Mouse (Mus musculus): Measurements from ENCODE around the gene Med12l. TPM values are rescaled to one million over a fixed set of nuclear protein-coding genes. Genes with fewer than 3 reads are reported as not detected.

Gene Med12l
- polyA plus RNA-seq, 1 experiment from 2014 or later = 3.6 TPM

GRCm38 (mm10) chr3:59015698-59016412, 10.2 kb downstream of the Med12l start:
- Histone ChIP-seq H3K4me3 (ENCODE audit: low read depth, low read length) (no peak overlapping the region), H3K4me2 (no peak overlapping the region), H3K9me3 (ENCODE audit: control insufficient read depth, low read length) (no peaks in the 10 kb centered on the region), H3K9ac (ENCODE audit: low read depth, low read length) (no peak overlapping the region), H3K27me3 (replicated peaks; ENCODE audit: control insufficient read depth, insufficient read depth, low read length) (no peaks in the 10 kb centered on the region), H3K36me3 (ENCODE audit: control insufficient read depth, insufficient read depth, low read length) (no peaks in the 10 kb centered on the region), H3K27ac (ENCODE audit: low read depth, low read length) (no peak overlapping the region), H3K4me1 (replicated peaks; ENCODE audit: control insufficient read depth, insufficient read depth, low read length) (no peaks in the 10 kb centered on the region)
- 67% methylated on average over 4 of the region's 4 CpGs for WGBS
- ATAC-seq (replicated peaks; ENCODE audit: low FRiP score) (no peak), DNase-seq (ENCODE audit: low spot score) (no peak)

GRCm38 (mm10) chr3:59016501-59016900, 10.9 kb downstream of the Med12l start:
- 84% methylated on average over 9 of the region's 9 CpGs for WGBS
- Histone ChIP-seq H3K4me3 (ENCODE audit: low read depth, low read length) (no peak overlapping the region), H3K36me3 (ENCODE audit: control insufficient read depth, insufficient read depth, low read length) (no peaks in the 10 kb centered on the region), H3K9ac (ENCODE audit: low read depth, low read length) (no peak overlapping the region), H3K4me1 (replicated peaks; ENCODE audit: control insufficient read depth, insufficient read depth, low read length) (no peaks in the 10 kb centered on the region), H3K4me2 (no peak overlapping the region), H3K27ac (ENCODE audit: low read depth, low read length) (no peak overlapping the region), H3K27me3 (replicated peaks; ENCODE audit: control insufficient read depth, insufficient read depth, low read length) (no peaks in the 10 kb centered on the region), H3K9me3 (ENCODE audit: control insufficient read depth, low read length) (no peaks in the 10 kb centered on the region)
- ATAC-seq (replicated peaks; ENCODE audit: low FRiP score) (no peak), DNase-seq (ENCODE audit: low spot score) (no peak)

DNA sequence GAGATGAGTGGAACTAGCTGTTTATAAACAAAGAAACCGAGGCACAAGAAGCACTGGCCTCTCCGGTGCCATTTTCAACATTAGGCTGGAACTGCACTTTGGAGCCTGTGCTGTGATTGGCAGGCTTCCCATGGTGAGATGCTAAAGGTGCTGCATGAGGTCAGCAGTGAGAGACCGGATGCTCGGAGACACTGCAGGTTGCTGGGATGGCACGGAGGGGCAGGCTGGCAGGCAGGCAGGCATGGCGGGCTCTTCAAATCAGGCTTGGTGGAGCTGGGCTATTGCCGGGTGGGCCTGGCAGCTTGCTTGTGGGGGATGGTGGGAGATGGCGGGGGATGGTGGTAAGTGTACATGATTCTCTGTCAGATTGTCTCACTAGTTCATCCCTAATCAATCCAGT, 15.6 kb downstream of the Med12l start:
- H3K9ac ChIP-seq (ENCODE audit: low read depth, low read length) = no peak overlapping the region
- no peak overlapping the region for H3K27ac ChIP-seq (ENCODE audit: low read depth, low read length)
- H3K36me3 ChIP-seq (ENCODE audit: control insufficient read depth, insufficient read depth, low read length) = no peaks in the 10 kb centered on the region
- no peak overlapping the region for H3K4me3 ChIP-seq (ENCODE audit: low read depth, low read length)
- H3K9me3 ChIP-seq (ENCODE audit: control insufficient read depth, low read length) = no peaks in the 10 kb centered on the region
- 67% methylated on average over 8 of the region's 8 CpGs for WGBS
- H3K27me3 ChIP-seq (replicated peaks; ENCODE audit: control insufficient read depth, insufficient read depth, low read length) = no peaks in the 10 kb centered on the region
- DNase-seq (ENCODE audit: low spot score) (no peak), ATAC-seq (replicated peaks; ENCODE audit: low FRiP score) (no peak)
- peaks cover 14% of the 10 kb centered on the region for H3K4me1 ChIP-seq (replicated peaks; ENCODE audit: control insufficient read depth, insufficient read depth, low read length)
- H3K4me2 ChIP-seq = no peak overlapping the region

GRCm38 (mm10) chr3:59022251-59022650, 16.6 kb downstream of the Med12l start:
- Histone ChIP-seq H3K27ac (ENCODE audit: low read depth, low read length) (no peak overlapping the region), H3K9ac (ENCODE audit: low read depth, low read length) (no peak overlapping the region), H3K36me3 (ENCODE audit: control insufficient read depth, insufficient read depth, low read length) (no peaks in the 10 kb centered on the region), H3K4me3 (ENCODE audit: low read depth, low read length) (no peak overlapping the region), H3K4me1 (replicated peaks; ENCODE audit: control insufficient read depth, insufficient read depth, low read length) (peaks cover 14% of the 10 kb centered on the region), H3K9me3 (ENCODE audit: control insufficient read depth, low read length) (no peaks in the 10 kb centered on the region), H3K27me3 (replicated peaks; ENCODE audit: control insufficient read depth, insufficient read depth, low read length) (no peaks in the 10 kb centered on the region), H3K4me2 (no peak overlapping the region)
- DNase-seq (ENCODE audit: low spot score) (no peak), ATAC-seq (replicated peaks; ENCODE audit: low FRiP score) (no peak)
- 75% methylated on average over 2 of the region's 2 CpGs for WGBS

DNA sequence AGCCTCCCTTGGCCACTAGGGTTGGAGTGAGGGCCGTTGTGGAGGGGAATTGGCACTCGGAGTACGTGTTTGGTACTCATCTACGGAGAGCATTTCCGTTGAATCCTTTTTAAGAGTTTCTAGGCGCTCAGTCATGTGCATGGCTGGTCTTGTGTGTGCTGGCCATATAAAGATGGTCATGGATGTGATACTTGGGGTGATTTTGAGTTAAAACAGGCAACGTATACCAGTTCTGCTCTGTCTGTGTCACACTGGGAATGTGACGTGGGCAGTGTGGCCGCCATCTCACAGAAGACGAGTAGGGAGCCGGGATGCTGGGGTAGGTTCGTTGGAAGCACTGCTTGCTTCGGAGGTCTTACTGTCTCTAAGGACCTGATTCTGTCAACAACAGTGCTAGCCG, 17.3 kb downstream of the Med12l start:
- Histone ChIP-seq H3K9ac (ENCODE audit: low read depth, low read length) (no peak overlapping the region), H3K27me3 (replicated peaks; ENCODE audit: control insufficient read depth, insufficient read depth, low read length) (no peaks in the 10 kb centered on the region), H3K4me1 (replicated peaks; ENCODE audit: control insufficient read depth, insufficient read depth, low read length) (peaks cover 14% of the 10 kb centered on the region), H3K4me2 (no peak overlapping the region), H3K27ac (ENCODE audit: low read depth, low read length) (no peak overlapping the region), H3K36me3 (ENCODE audit: control insufficient read depth, insufficient read depth, low read length) (no peaks in the 10 kb centered on the region), H3K4me3 (ENCODE audit: low read depth, low read length) (no peak overlapping the region), H3K9me3 (ENCODE audit: control insufficient read depth, low read length) (no peaks in the 10 kb centered on the region)
- 86% methylated on average over 14 of the region's 14 CpGs for WGBS
- ATAC-seq (replicated peaks; ENCODE audit: low FRiP score) = no peak
- no peak for DNase-seq (ENCODE audit: low spot score)

GRCm38 (mm10) chr3:59024531-59025192, 19.0 kb downstream of the Med12l start:
- Histone ChIP-seq H3K4me3 (ENCODE audit: low read depth, low read length) (no peak overlapping the region), H3K27ac (ENCODE audit: low read depth, low read length) (no peak overlapping the region), H3K36me3 (ENCODE audit: control insufficient read depth, insufficient read depth, low read length) (no peaks in the 10 kb centered on the region), H3K27me3 (replicated peaks; ENCODE audit: control insufficient read depth, insufficient read depth, low read length) (no peaks in the 10 kb centered on the region), H3K4me1 (replicated peaks; ENCODE audit: control insufficient read depth, insufficient read depth, low read length) (peaks cover 14% of the 10 kb centered on the region), H3K9me3 (ENCODE audit: control insufficient read depth, low read length) (no peaks in the 10 kb centered on the region), H3K9ac (ENCODE audit: low read depth, low read length) (no peak overlapping the region), H3K4me2 (peak overlapping the region; percentile 24; the same call in 1 of the 2 replicates)
- WGBS = 32% methylated on average over 14 of the region's 14 CpGs
- no peak; the same call in 1 of the 2 replicates for ATAC-seq (replicated peaks; ENCODE audit: low FRiP score)
- no peak for DNase-seq (ENCODE audit: low spot score)

DNA sequence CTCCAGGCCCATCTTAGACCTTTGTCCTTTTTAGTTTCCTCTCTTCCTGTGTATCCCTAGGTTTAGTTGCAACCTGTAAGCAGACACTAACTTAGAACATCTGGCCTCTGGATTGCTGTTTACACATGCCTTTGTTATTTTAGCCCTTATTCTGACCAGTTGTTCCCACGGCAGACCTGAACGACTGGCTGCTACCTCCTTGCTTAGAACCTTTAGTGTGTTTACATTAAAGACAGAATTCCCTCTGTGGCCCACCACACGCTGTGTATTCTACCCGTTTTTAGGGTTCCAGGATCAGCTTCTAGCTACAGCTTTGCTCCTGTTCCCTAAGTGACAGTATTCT, 19.5 kb downstream of the Med12l start:
- Histone ChIP-seq H3K9me3 (ENCODE audit: control insufficient read depth, low read length) (no peaks in the 10 kb centered on the region), H3K27ac (ENCODE audit: low read depth, low read length) (no peak overlapping the region), H3K4me2 (no peak overlapping the region), H3K4me1 (replicated peaks; ENCODE audit: control insufficient read depth, insufficient read depth, low read length) (peaks cover 14% of the 10 kb centered on the region), H3K9ac (ENCODE audit: low read depth, low read length) (no peak overlapping the region), H3K27me3 (replicated peaks; ENCODE audit: control insufficient read depth, insufficient read depth, low read length) (no peaks in the 10 kb centered on the region), H3K4me3 (ENCODE audit: low read depth, low read length) (no peak overlapping the region), H3K36me3 (ENCODE audit: control insufficient read depth, insufficient read depth, low read length) (no peaks in the 10 kb centered on the region)
- DNase-seq (ENCODE audit: low spot score) (no peak), ATAC-seq (replicated peaks; ENCODE audit: low FRiP score) (no peak)
- WGBS = 48% methylated on average over 4 of the region's 4 CpGs

GRCm38 (mm10) chr3:59028696-59029095, 23.1 kb downstream of the Med12l start:
- 73% methylated on average over 6 of the region's 6 CpGs for WGBS
- H3K27ac ChIP-seq (ENCODE audit: low read depth, low read length) = no peak overlapping the region
- DNase-seq (ENCODE audit: low spot score) = no peak
- no peak for ATAC-seq (replicated peaks; ENCODE audit: low FRiP score)
- H3K36me3 ChIP-seq (ENCODE audit: control insufficient read depth, insufficient read depth, low read length) = no peaks in the 10 kb centered on the region
- H3K9ac ChIP-seq (ENCODE audit: low read depth, low read length) = no peak overlapping the region
- H3K4me3 ChIP-seq (ENCODE audit: low read depth, low read length) = no peak overlapping the region
- H3K4me1 ChIP-seq (replicated peaks; ENCODE audit: control insufficient read depth, insufficient read depth, low read length) = peaks cover 14% of the 10 kb centered on the region
- H3K4me2 ChIP-seq = no peak overlapping the region
- no peaks in the 10 kb centered on the region for H3K9me3 ChIP-seq (ENCODE audit: control insufficient read depth, low read length)
- H3K27me3 ChIP-seq (replicated peaks; ENCODE audit: control insufficient read depth, insufficient read depth, low read length) = no peaks in the 10 kb centered on the region

DNA sequence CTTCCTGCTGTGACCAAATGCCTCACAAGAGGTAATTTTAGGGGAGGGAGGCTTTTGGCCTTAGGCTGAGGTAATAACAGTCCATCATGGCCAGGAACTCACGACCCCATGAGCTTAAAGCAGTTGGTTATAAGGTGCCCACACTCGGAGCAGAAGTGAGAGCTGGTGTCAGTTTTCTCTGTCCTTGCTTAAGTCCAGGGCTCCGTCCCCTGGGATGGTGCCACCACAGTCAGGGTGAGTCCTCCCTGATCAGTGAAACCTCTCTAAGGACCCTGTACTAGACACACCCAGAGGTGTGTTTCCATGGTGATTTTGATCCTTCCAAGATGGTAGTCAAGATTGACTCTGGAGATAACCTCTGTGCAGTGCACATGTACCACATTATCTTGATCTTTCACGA, 25.4 kb downstream of the Med12l start:
- DNase-seq (ENCODE audit: low spot score) = no peak
- Histone ChIP-seq H3K27me3 (replicated peaks; ENCODE audit: control insufficient read depth, insufficient read depth, low read length) (no peaks in the 10 kb centered on the region), H3K4me3 (ENCODE audit: low read depth, low read length) (no peak overlapping the region), H3K27ac (ENCODE audit: low read depth, low read length) (no peak overlapping the region), H3K36me3 (ENCODE audit: control insufficient read depth, insufficient read depth, low read length) (no peaks in the 10 kb centered on the region), H3K9me3 (ENCODE audit: control insufficient read depth, low read length) (no peaks in the 10 kb centered on the region), H3K4me2 (no peak overlapping the region), H3K9ac (ENCODE audit: low read depth, low read length) (no peak overlapping the region), H3K4me1 (replicated peaks; ENCODE audit: control insufficient read depth, insufficient read depth, low read length) (no peaks in the 10 kb centered on the region)
- ATAC-seq (replicated peaks; ENCODE audit: low FRiP score) = no peak; the same call in 1 of the 2 replicates
- 69% methylated on average over 4 of the region's 4 CpGs for WGBS

Measured in liver, embryonic 11.5 days (tissue).